Mouse (Mus musculus): ENCODE measurements at regions not wholly inside any gene's neighbourhood (a gene's known extent, or its start where the extent isn't known, plus 50 kb on each side); places are given as distances from the start of the nearest gene placed in this dataset.

GRCm38 (mm10) chr3:140184899-140185525 lies 979.5 kb downstream of the Stpg2 start:
- DNase-seq (ENCODE audit: low spot score in 2 of 2), result no peak

GRCm38 (mm10) chr3:140205914-140206313 lies 1000.4 kb downstream of the Stpg2 start:
- no peak for DNase-seq (ENCODE audit: low spot score in 2 of 2)

GRCm38 (mm10) chr3:140221478-140221877 lies 990.7 kb downstream of the Pdha2 start:
- no peak for DNase-seq (ENCODE audit: low spot score in 2 of 2)

- DNase-seq (ENCODE audit: low spot score in 2 of 2), result no peak
Measured at GRCm38 (mm10) chr3:140230712-140231111, 981.4 kb downstream of the Pdha2 start.

- no peak for DNase-seq (ENCODE audit: low spot score in 2 of 2)
Measured at GRCm38 (mm10) chr3:140233144-140233543, 979.0 kb downstream of the Pdha2 start.

- DNase-seq (ENCODE audit: low spot score in 2 of 2), result no peak
Measured at GRCm38 (mm10) chr3:140233809-140234208, 978.3 kb downstream of the Pdha2 start.

- DNase-seq (ENCODE audit: low spot score in 2 of 2), result no peak
Measured at GRCm38 (mm10) chr3:140239276-140239675, 972.9 kb downstream of the Pdha2 start.

Measured in heart, adult 9 months (tissue).